Mouse (Mus musculus) Muller cell, postnatal 12 days (primary cell): Measurements from ENCODE around the gene Slc6a18.

Source experiments
- DNase-seq: peaks from one replicate; pipeline ENCODE4 v3.0.0-alpha.2; 2015; ENCODE audit errors: inconsistent ontology term

Gene Slc6a18

GRCm38 (mm10) chr13:73685502-73685901 lies 7.7 kb upstream of the Slc6a18 start:
- no peak for DNase-seq

DNA sequence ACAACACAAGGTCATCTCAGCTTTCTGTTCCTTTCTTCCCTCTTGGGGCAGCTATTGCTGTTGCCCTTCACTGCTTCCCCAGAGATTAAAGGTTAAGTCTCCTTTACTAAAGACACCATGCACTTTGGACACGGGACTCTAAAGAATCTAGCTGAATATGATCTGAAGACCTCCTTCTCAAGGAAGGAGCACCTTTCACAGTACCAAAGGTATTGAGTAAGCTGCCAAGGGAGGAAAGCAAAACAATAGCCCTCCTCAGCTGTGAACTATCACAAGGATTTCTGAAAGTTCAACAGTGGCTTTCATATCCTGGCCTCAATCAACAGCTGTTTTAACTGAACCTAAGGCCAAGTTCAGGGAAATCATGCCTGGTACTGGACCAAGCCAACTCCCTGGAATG lies 6.6 kb upstream of the Slc6a18 start:
- DNase-seq, result no peak

GRCm38 (mm10) chr13:73683682-73684081 lies 5.9 kb upstream of the Slc6a18 start:
- no peak for DNase-seq

DNA sequence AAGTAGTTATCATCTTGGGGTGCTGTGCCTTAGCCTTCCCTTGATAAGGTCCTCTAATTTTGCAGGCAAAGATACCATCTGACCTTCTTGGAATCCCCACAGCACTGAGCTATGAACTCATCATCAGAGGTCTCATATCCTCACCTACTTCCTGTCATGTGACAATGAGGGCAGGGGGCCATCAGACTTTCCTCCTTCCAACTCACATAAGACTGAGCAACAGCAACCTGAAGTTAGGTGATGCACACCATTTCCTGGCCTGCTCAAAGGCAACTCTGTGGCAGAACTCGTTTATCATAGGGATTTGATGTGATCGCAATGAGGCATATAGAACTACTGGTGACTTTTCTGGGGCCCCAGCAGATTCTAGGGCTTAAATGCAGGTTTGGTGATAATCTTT lies 4.4 kb upstream of the Slc6a18 start:
- no peak for DNase-seq

DNA sequence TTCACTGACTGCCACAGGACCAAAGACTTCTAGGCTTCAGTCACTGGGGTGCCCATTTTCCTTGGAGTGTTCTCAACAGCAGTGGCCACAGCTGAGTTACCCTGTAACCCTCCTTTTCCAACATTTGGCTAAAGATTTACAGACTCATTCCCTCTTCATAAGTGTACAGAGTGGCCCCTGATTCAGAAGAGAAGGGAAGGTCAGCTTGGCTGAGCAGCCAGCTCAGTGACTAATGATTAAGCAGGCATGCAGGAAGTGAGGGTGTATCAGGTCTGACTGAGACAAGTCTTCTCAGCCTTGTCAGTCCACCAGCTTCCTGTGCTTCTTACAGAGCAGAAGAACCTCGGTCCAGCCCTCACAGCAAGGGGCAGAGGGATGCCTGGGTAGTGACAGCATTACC lies 2.6 kb upstream of the Slc6a18 start:
- DNase-seq, result peak; percentile 36

DNA sequence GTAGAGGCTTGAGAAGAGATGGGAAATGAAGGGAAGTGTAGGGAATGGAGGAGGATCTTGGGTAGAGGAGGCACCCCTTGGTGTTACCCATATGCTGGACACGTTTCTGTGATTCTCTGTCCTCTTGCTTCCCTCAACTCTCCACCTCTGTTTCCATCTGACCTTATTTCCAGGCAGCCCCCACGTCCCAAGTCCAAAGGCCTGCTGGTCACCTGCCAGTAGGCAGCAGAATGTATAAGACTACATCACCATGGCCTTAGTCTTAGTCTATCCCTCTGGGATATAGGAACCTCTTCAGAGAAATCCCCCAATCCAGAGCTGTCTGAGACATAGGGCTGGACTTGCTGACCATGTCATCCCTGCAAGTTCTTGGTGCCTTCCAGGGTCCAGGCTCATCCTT lies 1.5 kb upstream of the Slc6a18 start:
- no peak for DNase-seq

DNA sequence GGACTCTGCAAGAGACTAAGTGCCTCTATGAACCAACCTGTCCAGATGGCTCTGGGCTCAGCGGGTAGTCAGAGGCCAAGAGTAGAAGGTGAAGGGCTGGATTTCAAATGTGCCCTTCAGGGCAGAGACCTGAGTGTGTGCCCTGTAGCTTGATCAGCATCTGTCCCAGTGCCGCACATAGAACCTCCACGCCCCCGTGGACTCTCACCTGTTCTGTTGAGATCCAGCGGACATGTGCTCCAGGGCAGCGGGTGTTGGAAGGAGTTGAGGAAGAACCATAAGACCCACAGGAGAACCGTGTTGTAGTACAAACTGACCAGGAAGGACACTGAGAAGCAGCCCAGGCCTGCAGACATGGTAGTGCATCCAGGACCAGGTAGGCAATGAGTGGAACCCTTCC lies 2.7 kb downstream of the Slc6a18 start:
- no peak for DNase-seq

- no peak for DNase-seq
These were observed 17.6 kb downstream of the Slc6a18 start for GRCm38 (mm10) chr13:73660163-73660695.

- DNase-seq, result no peak
These were observed 18.9 kb downstream of the Slc6a18 start for GRCm38 (mm10) chr13:73658953-73659352.

- no peak for DNase-seq
These were observed 22.8 kb downstream of the Slc6a18 start for GRCm38 (mm10) chr13:73654976-73655375.

DNA sequence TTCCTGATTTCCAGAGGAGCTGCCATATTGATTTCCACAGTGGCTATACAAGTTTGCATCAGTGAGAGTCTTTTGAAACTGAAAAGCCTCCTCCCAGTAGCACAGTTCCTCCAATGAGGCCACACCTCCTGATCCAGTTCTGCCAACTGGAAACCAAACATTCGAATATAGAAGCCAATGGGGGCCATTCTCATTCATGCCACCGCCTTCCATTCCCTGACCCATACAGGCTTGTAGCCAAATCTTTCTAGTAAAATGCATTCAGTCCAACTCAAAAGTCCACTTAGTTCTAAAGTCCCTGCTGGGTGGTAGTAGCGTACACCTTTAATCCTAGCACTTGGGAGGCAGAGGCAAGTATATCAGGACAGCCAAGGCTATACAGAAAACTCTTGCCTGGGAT lies 24.6 kb downstream of the Slc6a18 start:
- no peak for DNase-seq

GRCm38 (mm10) chr13:73646397-73647087 lies 31.3 kb downstream of the Slc6a18 start:
- peak; percentile 40 for DNase-seq

DNA sequence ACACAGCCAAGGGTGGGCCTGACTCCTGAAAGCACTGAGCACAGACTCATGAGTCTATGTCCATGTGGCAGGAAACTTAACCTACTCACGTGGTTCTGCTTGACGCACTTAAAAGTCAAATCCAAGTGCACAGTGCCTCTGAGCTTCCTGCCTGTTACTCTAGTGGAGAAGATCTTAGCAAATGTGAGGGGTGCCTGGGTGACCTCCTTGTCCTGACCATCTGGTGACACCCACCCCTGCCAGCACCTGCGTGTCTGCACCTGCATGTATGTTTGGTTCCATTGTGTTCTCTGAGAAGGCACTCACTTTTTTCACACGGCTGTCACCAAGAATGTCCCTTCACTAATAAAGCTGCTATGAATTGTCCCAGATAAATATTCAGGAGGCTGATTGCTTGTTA lies 36.5 kb downstream of the Slc6a18 start:
- DNase-seq, result no peak

DNA sequence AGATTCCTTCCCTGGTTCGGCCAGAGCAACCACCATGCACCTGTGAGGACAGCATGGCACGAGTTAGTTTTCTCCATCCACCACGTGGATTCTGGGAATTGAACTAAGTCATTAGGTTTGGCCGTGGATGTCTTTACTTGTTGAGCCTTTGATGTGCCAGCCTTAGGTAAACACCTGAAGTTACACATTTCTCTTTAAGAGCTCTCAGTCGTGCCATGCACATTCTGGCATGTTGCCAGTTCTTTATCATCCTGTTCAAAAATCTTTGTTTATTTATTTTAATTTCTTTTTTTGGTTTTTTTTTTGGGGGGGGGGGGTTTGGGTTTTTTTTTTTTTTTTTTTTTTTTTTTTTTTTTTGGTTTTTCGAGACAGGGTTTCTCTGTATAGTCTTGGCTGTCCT lies 40.0 kb downstream of the Slc6a18 start:
- DNase-seq, result no peak

GRCm38 (mm10) chr13:73631837-73632236 lies 46.0 kb downstream of the Slc6a18 start:
- DNase-seq, result no peak

DNA sequence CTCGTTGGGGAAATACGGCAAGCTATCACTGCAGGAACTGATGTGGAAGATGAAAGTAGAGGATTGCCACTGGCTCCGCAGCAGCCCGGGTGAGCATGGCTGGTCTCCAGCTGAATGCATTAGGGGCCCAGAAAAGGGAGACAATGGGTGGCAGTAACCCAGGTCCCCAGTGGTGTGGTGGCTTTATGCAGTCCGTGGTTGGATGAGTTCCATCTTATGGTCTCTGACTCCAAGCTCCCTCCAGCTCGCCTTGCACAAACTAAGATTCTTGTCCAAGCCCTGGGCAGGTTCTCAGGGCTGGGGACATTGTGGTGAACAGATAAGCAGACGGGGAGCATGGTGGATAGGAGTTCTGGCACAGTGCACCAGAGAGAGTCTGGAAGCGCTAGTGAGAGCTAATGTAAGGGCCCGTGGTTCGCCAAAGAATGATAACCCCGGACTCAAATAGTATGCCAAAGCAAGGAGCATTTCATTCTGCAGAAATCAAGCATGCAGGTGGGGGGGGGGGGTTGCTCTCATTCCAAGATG lies 49.2 kb downstream of the Slc6a18 start:
- peak; percentile 17 for DNase-seq

- peak; percentile 40 for DNase-seq
These were observed 50.9 kb downstream of the Slc6a18 start, which contains the start of gene Tert for GRCm38 (mm10) chr13:73626745-73627549. Tert (plus strand) TSS chr13:73626911.

- DNase-seq, result no peak
These were observed 51.4 kb downstream of the Slc6a18 start for GRCm38 (mm10) chr13:73626410-73626744.

GRCm38 (mm10) chr13:73620637-73621036 lies 57.2 kb downstream of the Slc6a18 start:
- DNase-seq, result no peak

DNA sequence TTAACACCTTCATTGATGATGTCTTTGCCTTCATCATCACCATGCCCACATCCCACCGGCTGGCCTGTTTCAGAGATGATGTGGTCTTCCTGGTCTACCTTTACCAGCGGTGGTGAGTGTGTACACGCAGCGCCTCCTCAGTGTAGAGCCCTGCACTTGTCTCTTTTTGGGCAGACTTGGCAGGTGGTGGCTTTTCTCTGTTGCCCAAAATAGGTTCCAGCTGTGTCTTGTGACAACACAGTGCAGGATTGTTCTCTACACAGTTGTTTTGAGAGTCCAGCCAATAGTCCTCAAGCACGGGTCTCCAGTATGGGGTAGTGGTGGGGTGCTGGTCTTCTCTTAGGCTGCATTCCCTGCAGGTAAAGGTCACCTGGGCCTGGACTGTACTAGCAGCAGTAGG lies 59.4 kb downstream of the Slc6a18 start:
- DNase-seq, result no peak
